7 mouse cellular contexts compared by ENCODE assay signal in genomic region chr12:24493011-24493410, GRCm38 (mm10). TPM values are rescaled to one million over a fixed set of nuclear protein-coding genes. Genes with fewer than 3 reads are reported as not detected.
A peak's percentile ranks its signal among the peaks of the same experiment; 100 is the strongest.
DNase-seq lines count a peak whose midpoint lies in the region; ATAC-seq lines count a peak whose summit lies in the region.

No protein-coding gene starts in this region.

- no peaks in the 10 kb centered on the region for H3K27me3 ChIP-seq in midbrain, embryonic 11.5 days (ENCODE audit: control insufficient read depth, insufficient read depth, low read length)
- H3K27me3 ChIP-seq in midbrain, embryonic 13.5 days: no peaks in the 10 kb centered on the region
- H3K27me3 ChIP-seq in embryonic facial prominence, embryonic 14.5 days (replicated peaks; ENCODE audit: control insufficient read depth, insufficient read depth, low read length): no peaks in the 10 kb centered on the region
- H3K27me3 ChIP-seq in hindbrain, embryonic 13.5 days: no peaks in the 10 kb centered on the region
- H3K27me3 ChIP-seq in midbrain, embryonic 16.5 days (ENCODE audit: control insufficient read depth, insufficient read depth, low read depth, low read length): no peaks in the 10 kb centered on the region

- H3K4me2 ChIP-seq in midbrain, embryonic 11.5 days: 0 out of 2 replicates have a peak overlapping the region, but pooled peaks have one; percentile 7
- H3K4me2 ChIP-seq in midbrain, embryonic 13.5 days (replicated peaks): no peak overlapping the region
- peak overlapping the region; percentile 36; the same call in 1 of the 2 replicates for H3K4me2 ChIP-seq in embryonic facial prominence, embryonic 14.5 days (ENCODE audit: low read depth, low read length)
- H3K4me2 ChIP-seq in hindbrain, embryonic 13.5 days: peak overlapping the region; percentile 32; the same call in 1 of the 2 replicates
- peak overlapping the region; percentile 27; the same call in 1 of the 2 replicates for H3K4me2 ChIP-seq in midbrain, embryonic 16.5 days (ENCODE audit: low read length)

- no peak overlapping the region for H3K9ac ChIP-seq in midbrain, embryonic 11.5 days (ENCODE audit: low read length)
- no peak overlapping the region for H3K9ac ChIP-seq in midbrain, embryonic 13.5 days (replicated peaks)
- peak overlapping the region; percentile 25; the same call in 1 of the 2 replicates for H3K9ac ChIP-seq in embryonic facial prominence, embryonic 14.5 days (ENCODE audit: low read depth, low read length)
- H3K9ac ChIP-seq in hindbrain, embryonic 13.5 days: no peak overlapping the region
- H3K9ac ChIP-seq in midbrain, embryonic 16.5 days (ENCODE audit: low read depth, low read length): no peak overlapping the region

- no peak for DNase-seq in midbrain, embryonic 11.5 days (ENCODE audit: low spot score, missing footprints)
- DNase-seq in embryonic facial prominence, embryonic 14.5 days (ENCODE audit: low spot score): no peak
- no peak for DNase-seq in adrenal gland, postnatal 10 days
- no peak for DNase-seq in spleen, postnatal 14 days (ENCODE audit: low spot score in 2 of 2)

- H3K27ac ChIP-seq in midbrain, embryonic 11.5 days (ENCODE audit: low read depth, low read length): no peak overlapping the region
- no peak overlapping the region for H3K27ac ChIP-seq in midbrain, embryonic 13.5 days
- no peak overlapping the region for H3K27ac ChIP-seq in embryonic facial prominence, embryonic 14.5 days (replicated peaks; ENCODE audit: low read depth, low read length)
- no peak overlapping the region for H3K27ac ChIP-seq in hindbrain, embryonic 13.5 days
- no peak overlapping the region for H3K27ac ChIP-seq in midbrain, embryonic 16.5 days (ENCODE audit: low read length)

- H3K4me3 ChIP-seq in midbrain, embryonic 11.5 days (ENCODE audit: low read depth, low read length): no peak overlapping the region
- H3K4me3 ChIP-seq in midbrain, embryonic 13.5 days (replicated peaks): no peak overlapping the region
- H3K4me3 ChIP-seq in embryonic facial prominence, embryonic 14.5 days (ENCODE audit: low read depth, low read length): no peak overlapping the region
- no peak overlapping the region for H3K4me3 ChIP-seq in hindbrain, embryonic 13.5 days
- H3K4me3 ChIP-seq in midbrain, embryonic 16.5 days (ENCODE audit: low read depth, low read length): no peak overlapping the region

- no peaks in the 10 kb centered on the region for H3K9me3 ChIP-seq in midbrain, embryonic 11.5 days (ENCODE audit: control insufficient read depth, low read length)
- H3K9me3 ChIP-seq in midbrain, embryonic 13.5 days: no peaks in the 10 kb centered on the region
- H3K9me3 ChIP-seq in embryonic facial prominence, embryonic 14.5 days (ENCODE audit: control insufficient read depth, low read length): no peaks in the 10 kb centered on the region
- H3K9me3 ChIP-seq in hindbrain, embryonic 13.5 days: no peaks in the 10 kb centered on the region
- no peaks in the 10 kb centered on the region for H3K9me3 ChIP-seq in midbrain, embryonic 16.5 days (replicated peaks; ENCODE audit: control insufficient read depth, low read length, poor library complexity, severe bottlenecking)

- H3K4me1 ChIP-seq in midbrain, embryonic 11.5 days (ENCODE audit: control insufficient read depth, insufficient read depth, low read length): no peaks in the 10 kb centered on the region
- no peaks in the 10 kb centered on the region for H3K4me1 ChIP-seq in midbrain, embryonic 13.5 days (replicated peaks)
- H3K4me1 ChIP-seq in embryonic facial prominence, embryonic 14.5 days (ENCODE audit: control insufficient read depth, insufficient read depth, low read length): no peaks in the 10 kb centered on the region
- no peaks in the 10 kb centered on the region for H3K4me1 ChIP-seq in hindbrain, embryonic 13.5 days (replicated peaks)
- no peaks in the 10 kb centered on the region for H3K4me1 ChIP-seq in midbrain, embryonic 16.5 days (ENCODE audit: control insufficient read depth, insufficient read depth, low read length)

- 76% methylated on average over 9 of the region's 9 CpGs for WGBS in midbrain, embryonic 11.5 days
- 68% methylated on average over 9 of the region's 9 CpGs for WGBS in midbrain, embryonic 13.5 days
- 66% methylated on average over 9 of the region's 9 CpGs for WGBS in embryonic facial prominence, embryonic 14.5 days
- 72% methylated on average over 9 of the region's 9 CpGs for WGBS in hindbrain, embryonic 13.5 days
- 63% methylated on average over 9 of the region's 9 CpGs for WGBS in midbrain, embryonic 16.5 days

- H3K36me3 ChIP-seq in midbrain, embryonic 11.5 days (ENCODE audit: control insufficient read depth, insufficient read depth, low read length): no peaks in the 10 kb centered on the region
- no peaks in the 10 kb centered on the region for H3K36me3 ChIP-seq in midbrain, embryonic 13.5 days
- no peaks in the 10 kb centered on the region for H3K36me3 ChIP-seq in embryonic facial prominence, embryonic 14.5 days (ENCODE audit: control insufficient read depth, insufficient read depth, low read length)
- H3K36me3 ChIP-seq in hindbrain, embryonic 13.5 days: no peaks in the 10 kb centered on the region
- no peaks in the 10 kb centered on the region for H3K36me3 ChIP-seq in midbrain, embryonic 16.5 days (ENCODE audit: control insufficient read depth, insufficient read depth, low read length)

- no peak for ATAC-seq in midbrain, embryonic 11.5 days (ENCODE audit: low FRiP score)
- ATAC-seq in midbrain, embryonic 13.5 days: no peak
- ATAC-seq in embryonic facial prominence, embryonic 14.5 days (ENCODE audit: low read depth): no peak
- no peak for ATAC-seq in hindbrain, embryonic 13.5 days (ENCODE audit: low FRiP score)
- no peak for ATAC-seq in midbrain, embryonic 16.5 days

RNA-seq across cellular contexts. Expression of gene Taf1b, which starts 5.1 kb away (rescaled TPM):
- 32.4 and 33.0 TPM in 2 replicates for polyA plus RNA-seq in midbrain, embryonic 11.5 days (2014; fragmentation: Nextera tagmentation; extraction: Ambion mirVana)
- 35.0 and 35.2 TPM in 2 replicates for polyA plus RNA-seq in midbrain, embryonic 13.5 days (2015; fragmentation: Nextera tagmentation; extraction: Ambion mirVana)
- 23.8 and 24.0 TPM in 2 replicates for polyA plus RNA-seq in embryonic facial prominence, embryonic 14.5 days (2014; fragmentation: Nextera tagmentation; extraction: Ambion mirVana)
- polyA plus RNA-seq in hindbrain, embryonic 13.5 days (2015; fragmentation: Nextera tagmentation; extraction: Ambion mirVana): 33.8 and 37.9 TPM in 2 replicates
- 36.1 and 37.9 TPM in 2 replicates for polyA plus RNA-seq in midbrain, embryonic 16.5 days (2015; fragmentation: Nextera tagmentation; extraction: Ambion mirVana)
- 10 to 100 TPM; 14.7 to 15.3 TPM for total RNA-seq in adrenal gland, postnatal 10 days (2021)
